In the genomic region with DNA sequence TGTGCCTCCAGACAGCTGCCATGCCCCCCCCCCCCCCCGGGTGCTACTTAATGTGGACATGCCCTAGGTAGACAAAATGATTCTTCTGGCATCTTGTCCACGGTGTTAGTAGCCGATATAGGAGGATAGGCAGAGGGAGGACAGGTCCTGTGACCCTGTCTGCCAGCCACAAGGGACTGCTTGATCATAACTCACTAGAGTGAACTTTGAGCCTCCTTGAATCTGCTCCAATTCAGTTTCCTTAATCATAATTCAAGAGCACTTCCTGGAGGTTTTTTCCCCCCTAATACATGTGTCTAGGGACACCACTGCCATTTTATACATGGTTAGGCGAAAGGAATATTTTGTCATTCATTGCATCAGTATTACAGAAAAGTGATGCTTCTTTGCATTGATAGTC, we compare ENCODE assay signal across 16 mouse cellular contexts. TPM values are rescaled to one million over a fixed set of nuclear protein-coding genes. Genes with fewer than 3 reads are reported as not detected.
DNase-seq lines count a peak whose midpoint lies in the region; ATAC-seq and TF ChIP-seq lines count a peak whose summit lies in the region.
"Had no signal": no experiment of that assay in that cellular context is flagged by ENCODE, and none has a peak within 500 bp of the region (broad histone marks: within the 10 kb centered on the region; RNA-seq: fewer than 3 reads in every experiment).

No protein-coding gene starts in this region.

- DNase-seq in gastrocnemius, adult 2 months, result no peak
- no peak for DNase-seq in gastrocnemius, adult 8-10 months (ENCODE audit: low spot score in 2 of 2)
- no peak for DNase-seq in lung, postnatal 14 days
- DNase-seq in kidney, adult 2 months, result peak; percentile 81
- DNase-seq in kidney, postnatal 25 days, result peak; percentile 44 to 63
- no peak for DNase-seq in cerebellum, postnatal 10 days
- DNase-seq in layer of hippocampus, postnatal 10 days (ENCODE audit: low spot score in 2 of 2), result no peak
- DNase-seq: cerebellum, adult 9-11 months; liver, embryonic 13.5 days had no signal

- no peak for TF ChIP-seq POLR2A in kidney, adult 2 months (IDR thresholded peaks at IDR 0.05; ENCODE audit: low read depth, low read length)

- H3K4me3 ChIP-seq in gastrocnemius, adult 2 months, result no peak overlapping the region
- H3K4me3 ChIP-seq in lung, embryonic 16.5 days (ENCODE audit: low read length), result no peak overlapping the region
- H3K4me3 ChIP-seq in kidney, adult 2 months (ENCODE audit: insufficient read depth, low read depth, low read length), result no peak overlapping the region
- H3K4me3 ChIP-seq: hindbrain, embryonic 15.5 days; limb, embryonic 10.5 days; liver, embryonic 13.5 days; midbrain, embryonic 15.5 days had no signal

- intact Hi-C loops in gastrocnemius, adult 2 months (cut with DNase I), result no loop called here

- H3K9me3 ChIP-seq in lung, embryonic 16.5 days (ENCODE audit: control insufficient read depth, low read length), result no peaks in the 10 kb centered on the region
- H3K9me3 ChIP-seq: hindbrain, embryonic 15.5 days; limb, embryonic 10.5 days; liver, embryonic 13.5 days; midbrain, embryonic 15.5 days had no signal

- no peak for TF ChIP-seq CTCF in gastrocnemius, adult 2 months (IDR thresholded peaks at IDR 0.05)
- TF ChIP-seq CTCF in kidney, adult 2 months (conservative IDR thresholded peaks at IDR 0.05; ENCODE audit: insufficient read depth, insufficient read length, low read depth, low read length), result no peak

- no peaks in the 10 kb centered on the region for H3K36me3 ChIP-seq in lung, embryonic 16.5 days (ENCODE audit: control insufficient read depth, insufficient read depth, low read length)
- no peaks in the 10 kb centered on the region for H3K36me3 ChIP-seq in kidney, adult 2 months (ENCODE audit: control insufficient read depth, insufficient read depth, low read length)
- H3K36me3 ChIP-seq: hindbrain, embryonic 15.5 days; limb, embryonic 10.5 days; liver, embryonic 13.5 days; midbrain, embryonic 15.5 days had no signal

- no peak overlapping the region for H3K4me2 ChIP-seq in lung, embryonic 16.5 days (ENCODE audit: low read depth, low read length)
- H3K4me2 ChIP-seq: hindbrain, embryonic 15.5 days; liver, embryonic 13.5 days; midbrain, embryonic 15.5 days had no signal

- H3K27me3 ChIP-seq in lung, embryonic 16.5 days (ENCODE audit: control insufficient read depth, insufficient read depth, low read depth, low read length), result no peaks in the 10 kb centered on the region
- no peaks in the 10 kb centered on the region for H3K27me3 ChIP-seq in kidney, adult 2 months (replicated peaks; ENCODE audit: control insufficient read depth, insufficient read depth, low read length)
- H3K27me3 ChIP-seq: hindbrain, embryonic 15.5 days; liver, embryonic 13.5 days; midbrain, embryonic 15.5 days had no signal

- no peak for ATAC-seq in lung, embryonic 16.5 days (ENCODE audit: low read depth)
- ATAC-seq: forebrain, embryonic 14.5 days; midbrain, embryonic 15.5 days; Patski had no signal

- H3K27ac ChIP-seq in gastrocnemius, adult 2 months, result peak overlapping the region; percentile 54; the same call in 1 of the 2 replicates
- peak overlapping the region; percentile 59; the same call in 1 of the 2 replicates for H3K27ac ChIP-seq in lung, embryonic 16.5 days (ENCODE audit: low read length)
- H3K27ac ChIP-seq in kidney, adult 2 months (ENCODE audit: insufficient read depth, low read depth, low read length), result peak overlapping the region; percentile 75
- H3K27ac ChIP-seq: hindbrain, embryonic 15.5 days; limb, embryonic 10.5 days; liver, embryonic 13.5 days; midbrain, embryonic 15.5 days had no signal

- 0 out of 2 replicates have a peak, but pooled peaks cover 9% of the 10 kb centered on the region for H3K4me1 ChIP-seq in lung, embryonic 16.5 days (replicated peaks; ENCODE audit: control insufficient read depth, insufficient read depth, low read length)
- H3K4me1 ChIP-seq in kidney, adult 2 months (ENCODE audit: control insufficient read depth, insufficient read depth, low read length), result 0 out of 2 replicates have a peak, but pooled peaks cover 3% of the 10 kb centered on the region
- H3K4me1 ChIP-seq: hindbrain, embryonic 15.5 days; limb, embryonic 10.5 days; liver, embryonic 13.5 days; midbrain, embryonic 15.5 days had no signal

- no peak overlapping the region for H3K9ac ChIP-seq in lung, embryonic 16.5 days (ENCODE audit: low read length)
- H3K9ac ChIP-seq: hindbrain, embryonic 15.5 days; liver, embryonic 13.5 days; midbrain, embryonic 15.5 days had no signal

- 78% methylated on average over 4 of the region's 4 CpGs for WGBS in lung, embryonic 16.5 days
- 35% methylated on average over 4 of the region's 4 CpGs for WGBS in kidney, adult 2 months

RNA-seq across cellular contexts. Expression of gene Arhgef26, which starts 36.2 kb away (rescaled TPM):
- total RNA-seq in gastrocnemius, adult 2 months (2021), result 1 to 10 TPM in 1 of 2 experiments, under 1 TPM in 1; 0.43 to 2.3 TPM
- 1 to 10 TPM in 1 of 4 experiments, under 1 TPM in 3; 0.27 to 1.1 (median 0.65) TPM for total RNA-seq in gastrocnemius, adult 8-10 months (2022)
- polyA plus RNA-seq in lung, embryonic 16.5 days (2015; fragmentation: Nextera tagmentation; extraction: Ambion mirVana), result 19.6 and 20.9 TPM in 2 replicates
- 1.3 and 1.6 TPM in 2 replicates for polyA plus RNA-seq in kidney, adult 2 months (2012; rRNA removed)
- total RNA-seq in layer of hippocampus, postnatal 10 days (2021), result 10 to 100 TPM; 47.6 to 47.8 TPM
- total RNA-seq: granulocyte monocyte progenitor cell, adult 5-6 weeks had no signal

Comparison
In these comparisons a context has a peak if more than half of its experiments do, and no peak if none do; other contexts are left out.
1. DNase-seq: peak in kidney, adult 2 months (single experiment) and kidney, postnatal 25 days (2 of 2); none in gastrocnemius, adult 2 months (single experiment), gastrocnemius, adult 8-10 months (0 of 2), lung, postnatal 14 days (single experiment), cerebellum, postnatal 10 days (0 of 2) and layer of hippocampus, postnatal 10 days (0 of 2).
2. RNA of gene Arhgef26, which starts 36.2 kb away (total RNA-seq): 47.6 to 47.8 TPM in layer of hippocampus, postnatal 10 days; 0.43 to 2.3 TPM in gastrocnemius, adult 2 months and 0.27 to 1.1 TPM in gastrocnemius, adult 8-10 months; every median in the first group is over 10 times any median in the second.
3. Peak in every context shown above with its lines, with median percentiles within 50 percentile points of each other: H3K27ac ChIP-seq.